Mouse (Mus musculus) heart, postnatal 0 days (tissue): ENCODE measurements around the gene Telo2.

Source experiments
- CTCF ChIP-seq: IDR thresholded peaks from 2 replicates; pipeline ENCODE4 v1.5.1; 2016; ENCODE audit warnings: antibody characterized with exemption, control low read depth, low read depth
- EP300 ChIP-seq: IDR thresholded peaks from 2 replicates; pipeline ENCODE4 v1.6.1; 2016; ENCODE audit warnings: antibody characterized with exemption, low read depth

DNA sequence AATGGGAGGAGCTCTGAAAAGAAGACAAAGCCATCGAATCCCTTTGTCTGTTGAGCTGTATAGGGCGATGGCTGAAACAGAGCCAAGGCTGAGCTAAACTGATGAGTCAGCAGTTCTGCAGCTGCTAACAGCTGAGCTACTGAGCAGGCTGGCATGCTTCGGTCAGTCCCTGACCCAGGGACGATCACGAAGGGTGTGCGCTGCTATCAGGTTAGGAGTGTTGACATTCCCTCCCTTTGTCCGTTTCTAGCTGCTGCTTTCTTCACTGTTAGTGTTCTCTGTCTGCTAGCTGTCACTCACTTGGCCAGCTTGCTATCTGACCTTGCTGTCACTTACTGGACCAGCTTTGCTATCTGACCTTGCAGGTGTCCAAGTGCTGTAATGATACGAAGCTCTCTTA is 11.3 kb upstream of the Telo2 start:
- TF ChIP-seq CTCF (no peak), EP300 (no peak)
